Mouse (Mus musculus): Measurements from ENCODE around the gene Bicdl1.

DNA sequence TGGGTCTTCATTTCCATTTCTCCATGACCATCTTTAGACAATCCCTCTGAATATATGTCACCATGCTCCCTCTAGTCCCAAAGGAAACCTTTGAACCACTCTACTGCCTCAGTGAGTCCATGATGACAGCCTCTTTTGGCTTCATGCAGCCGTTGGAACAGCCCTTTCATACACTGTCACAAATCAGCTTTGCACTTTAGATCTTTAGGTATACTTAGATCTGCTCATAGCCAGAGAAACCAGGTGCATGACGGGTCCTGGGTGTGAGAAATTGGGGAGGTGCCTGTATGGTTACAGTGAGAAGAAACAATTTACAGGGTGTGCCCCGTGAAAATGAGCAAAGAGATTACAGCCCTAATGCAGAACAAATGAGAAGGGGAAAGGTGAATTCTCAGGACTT is 14.3 kb downstream of the Bicdl1 start:
- TF ChIP-seq GATA1 (IDR thresholded peaks at IDR 0.05; ENCODE audit: borderline replicate concordance, low read length) (no peak), FLI1 (IDR thresholded peaks at IDR 0.05; ENCODE audit: low read length) (no peak)

Data from megakaryocyte, embryonic 14.5 days (primary cell).